Mouse (Mus musculus) right cerebral cortex, postnatal 36 days (tissue): ENCODE data around the gene Csnk1g2.

Experiments
- DNase-seq, 2 experiments: peaks; one replicate each; pipeline ENCODE4 v3.0.0; 2022; ENCODE audit warnings: low spot score in 2 of 2, mixed read lengths in 1 of 2

The Csnk1g2 gene

GRCm38 (mm10) chr10:80679556-80680259 lies 57.1 kb downstream of the Csnk1g2 start:
- no peak for DNase-seq

- DNase-seq = no peak
These were observed 57.6 kb downstream of the Csnk1g2 start for GRCm38 (mm10) chr10:80680260-80680696.

GRCm38 (mm10) chr10:80682003-80682402 lies 59.4 kb downstream of the Csnk1g2 start:
- DNase-seq = no peak

- no peak for DNase-seq
These were observed 61.0 kb downstream of the Csnk1g2 start for GRCm38 (mm10) chr10:80683647-80684046.

- no peak for DNase-seq
These were observed 61.6 kb downstream of the Csnk1g2 start for GRCm38 (mm10) chr10:80684214-80684613.

GRCm38 (mm10) chr10:80684984-80685383 lies 62.3 kb downstream of the Csnk1g2 start:
- DNase-seq = no peak

GRCm38 (mm10) chr10:80686617-80687016 lies 64.0 kb downstream of the Csnk1g2 start:
- DNase-seq = no peak

- peak in 1 of 2 experiments; percentile 45 for DNase-seq
These were observed 65.2 kb downstream of the Csnk1g2 start for GRCm38 (mm10) chr10:80687850-80688249.
